Mouse (Mus musculus) T-cell, adult 66 days (primary cell): ENCODE results near the gene Pcdh18. TPM values are rescaled to one million over a fixed set of nuclear protein-coding genes. Genes with fewer than 3 reads are reported as not detected.

ENCODE experiments used
- total RNA-seq, 2 experiments: library from RNA; stranded (reverse); gene quantifications; 3 replicates in 1 of 2; 4 replicates in 1 of 2; pipeline ENCODE4 v1.2.4; 2023

The Pcdh18 gene
- not detected for total RNA-seq

DNA sequence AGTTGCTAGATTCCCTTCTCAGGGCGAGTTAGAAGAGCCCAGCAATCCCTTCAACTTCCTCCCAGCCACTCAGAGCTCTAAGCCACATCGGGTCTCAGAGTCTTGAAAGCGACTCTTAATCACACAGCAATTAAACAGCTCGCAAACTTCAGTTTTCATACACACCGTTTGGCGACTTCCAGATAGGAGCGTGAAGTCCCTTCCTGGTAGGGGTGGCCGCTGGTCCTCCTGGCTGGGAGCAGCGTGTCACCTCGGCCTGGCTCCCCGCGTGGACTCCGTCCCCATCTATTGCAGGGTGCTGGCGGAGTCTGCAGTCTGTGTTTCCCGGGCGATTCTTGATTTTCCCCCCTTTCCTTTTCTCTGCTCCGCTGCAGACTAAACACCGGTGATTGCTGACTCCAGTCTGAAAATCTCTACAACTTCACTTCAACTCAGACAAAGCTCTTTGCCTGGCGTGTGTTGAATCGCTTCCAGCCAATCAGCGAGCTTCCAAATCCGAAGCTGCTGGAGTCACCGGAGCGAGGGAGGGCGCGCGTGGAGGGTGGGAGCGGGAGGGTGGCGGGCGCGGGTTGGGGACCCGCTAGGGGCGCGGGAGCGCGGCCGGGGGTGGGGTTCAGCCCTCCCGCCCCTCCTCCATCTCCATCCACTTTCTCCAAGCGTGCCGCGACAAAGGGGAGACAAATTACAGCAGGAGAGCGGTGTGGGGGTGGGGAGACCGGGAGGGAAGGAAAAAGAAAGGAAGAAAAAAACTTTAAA is at the start of gene Pcdh18:
Gene Pcdh18 (minus strand): TSS at position 456 of the 756 bp plus-strand sequence.

